Mouse (Mus musculus) megakaryocyte, embryonic 14.5 days (primary cell): ENCODE results near the gene Atad1.

ENCODE experiments used
- FLI1 ChIP-seq: IDR thresholded peaks from 2 replicates; pipeline ENCODE4 v1.6.1; 2012; ENCODE audit warnings: low read length, inconsistent platforms, mixed read lengths
- GATA1 ChIP-seq: IDR thresholded peaks from 3 replicates; pipeline ENCODE4 v1.6.1; 2012; ENCODE audit warnings: mixed read lengths, low read length, inconsistent platforms, borderline replicate concordance

GRCm38 (mm10) chr19:32683081-32683480, 56.5 kb downstream of the Atad1 start:
- no peak for TF ChIP-seq GATA1
- TF ChIP-seq FLI1: no peak
